Mouse (Mus musculus) kidney, postnatal 0 days (tissue): ENCODE results near the gene Cacna1c. TPM values are rescaled to one million over a fixed set of nuclear protein-coding genes. Genes with fewer than 3 reads are reported as not detected.

Source experiments
- ATAC-seq: fragments of 200-750 bp; cut with Nextera tagmentation; replicated peaks from 2 replicates; pipeline ENCODE4 v1.8.0; 2017; ENCODE audit warnings: low read depth, moderate number of reproducible peaks, moderate TSS enrichment, moderate library complexity; ENCODE audit not compliant: low FRiP score
- DNase-seq: peaks from one replicate; pipeline ENCODE4 v3.0.0-alpha.2; 2016; ENCODE audit warnings: low spot score
- H3K27ac ChIP-seq: fragments of 300-500 bp; sonication (generic); 2 replicates; pipeline ENCODE4 v1.5.1; 2014; ENCODE audit warnings: mild to moderate bottlenecking
- H3K27me3 ChIP-seq: fragments of 300-500 bp; sonication (generic); 2 replicates; pipeline ENCODE4 v1.6.1; 2014; ENCODE audit warnings: low read length, mixed read lengths; ENCODE audit not compliant: insufficient read depth
- H3K36me3 ChIP-seq: fragments of 300-500 bp; sonication (generic); 2 replicates; pipeline ENCODE4 v1.6.1; 2014; ENCODE audit warnings: low read length, mixed read lengths; ENCODE audit not compliant: insufficient read depth
- H3K4me1 ChIP-seq: fragments of 300-500 bp; sonication (generic); replicated peaks from 2 replicates; pipeline ENCODE4 v1.6.1; 2014; ENCODE audit warnings: antibody characterized with exemption, low read length, mixed read lengths; ENCODE audit not compliant: insufficient read depth
- H3K4me2 ChIP-seq: fragments of 300-500 bp; sonication (generic); 2 replicates; pipeline ENCODE4 v1.6.1; 2014; ENCODE audit warnings: mild to moderate bottlenecking, low read length, moderate library complexity, mixed read lengths
- H3K4me3 ChIP-seq: fragments of 300-500 bp; sonication (generic); replicated peaks from 2 replicates; pipeline ENCODE4 v1.5.1; 2014; ENCODE audit warnings: low read depth, low read length
- H3K9ac ChIP-seq: fragments of 300-500 bp; sonication (generic); 2 replicates; pipeline ENCODE4 v1.6.1; 2014; ENCODE audit warnings: low read depth, low read length
- H3K9me3 ChIP-seq: fragments of 300-500 bp; sonication (generic); replicated peaks from 2 replicates; pipeline ENCODE4 v1.6.1; 2016; ENCODE audit warnings: low read length, inconsistent platforms, mixed read lengths
- CTCF ChIP-seq: IDR thresholded peaks from 2 replicates; pipeline ENCODE4 v1.5.1; 2016; ENCODE audit warnings: antibody characterized with exemption, low read depth, mild to moderate bottlenecking, moderate library complexity
- WGBS: fragments of 180-500 bp; shearing (Covaris S2); extraction: QIAGEN DNeasy Blood & Tissue Kit; methylation state at CpG from one replicate; pipeline ENCODE4 v1.1.7; 2014; 5-methylcytosine and 5-hydroxymethylcytosine counted together
- polyA plus RNA-seq: library from polyadenylated mRNA; unstranded; fragments of >200 nt; fragmentation: Nextera tagmentation; extraction: Ambion mirVana; gene quantifications from 2 replicates; pipeline ENCODE4 v1.2.1, GENCODE M21; 2015

The Cacna1c gene
- polyA plus RNA-seq, 1 experiment from 2014 or later: 1.3 TPM

GRCm38 (mm10) chr6:119083559-119083958, 112.7 kb downstream of the Cacna1c start:
- Histone ChIP-seq H3K9ac (no peak overlapping the region), H3K4me1 (no peaks in the 10 kb centered on the region), H3K4me3 (no peak overlapping the region), H3K4me2 (no peak overlapping the region), H3K9me3 (no peaks in the 10 kb centered on the region), H3K27ac (no peak overlapping the region), H3K27me3 (no peaks in the 10 kb centered on the region), H3K36me3 (no peaks in the 10 kb centered on the region)
- WGBS: 56% methylated on average over 7 of the region's 7 CpGs
- no peak for TF ChIP-seq CTCF
- DNase-seq (no peak), ATAC-seq (no peak)

DNA sequence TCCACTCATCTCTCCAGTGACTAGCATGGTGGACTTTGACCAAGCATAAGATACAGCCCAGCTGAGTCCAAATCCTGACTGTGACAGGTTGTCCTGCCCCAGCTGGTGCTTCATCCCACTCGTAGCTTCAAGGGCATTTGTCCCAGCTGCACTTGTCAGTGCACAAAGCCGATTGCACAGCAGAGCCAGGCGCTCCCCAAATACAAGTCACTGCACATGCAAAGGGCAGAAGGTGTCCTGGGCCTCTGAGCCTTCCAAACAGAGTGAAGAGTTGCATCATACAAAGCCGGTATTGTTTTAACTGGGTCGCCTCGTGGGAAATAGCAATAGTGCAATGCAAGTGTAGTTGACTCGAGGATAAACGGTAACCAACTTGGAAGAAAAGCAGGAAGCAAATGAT, 113.6 kb downstream of the Cacna1c start:
- Histone ChIP-seq H3K4me3 (no peak overlapping the region), H3K27me3 (no peaks in the 10 kb centered on the region), H3K36me3 (no peaks in the 10 kb centered on the region), H3K9ac (no peak overlapping the region), H3K27ac (no peak overlapping the region), H3K9me3 (no peaks in the 10 kb centered on the region), H3K4me1 (no peaks in the 10 kb centered on the region), H3K4me2 (no peak overlapping the region)
- TF ChIP-seq CTCF: no peak
- 79% methylated on average over 8 of the region's 8 CpGs for WGBS
- no peak for DNase-seq
- no peak for ATAC-seq

DNA sequence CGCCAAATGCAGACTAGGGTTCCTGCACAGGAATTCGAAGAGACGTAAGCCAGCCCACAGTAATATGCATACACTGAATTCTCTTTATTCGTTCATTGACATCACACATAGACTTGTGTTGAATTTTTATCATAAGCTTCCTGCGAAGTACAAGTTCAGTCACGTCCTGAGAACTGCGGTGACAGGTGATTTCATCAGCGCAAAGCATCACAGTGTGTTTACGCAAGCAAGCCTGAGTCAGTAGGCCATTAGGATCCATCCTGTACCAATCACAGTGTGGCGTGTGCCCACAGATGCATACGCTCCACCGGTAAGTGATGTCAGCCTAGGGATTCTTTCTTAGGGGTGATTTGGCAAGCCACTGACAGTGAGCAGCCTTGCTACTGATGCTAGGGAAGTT, 114.6 kb downstream of the Cacna1c start:
- ATAC-seq (no peak), DNase-seq (no peak)
- TF ChIP-seq CTCF: no peak
- 97% methylated on average over 12 of the region's 12 CpGs for WGBS
- Histone ChIP-seq H3K27me3 (no peaks in the 10 kb centered on the region), H3K9ac (no peak overlapping the region), H3K36me3 (no peaks in the 10 kb centered on the region), H3K9me3 (no peaks in the 10 kb centered on the region), H3K4me2 (no peak overlapping the region), H3K4me3 (no peak overlapping the region), H3K4me1 (no peaks in the 10 kb centered on the region), H3K27ac (no peak overlapping the region)

DNA sequence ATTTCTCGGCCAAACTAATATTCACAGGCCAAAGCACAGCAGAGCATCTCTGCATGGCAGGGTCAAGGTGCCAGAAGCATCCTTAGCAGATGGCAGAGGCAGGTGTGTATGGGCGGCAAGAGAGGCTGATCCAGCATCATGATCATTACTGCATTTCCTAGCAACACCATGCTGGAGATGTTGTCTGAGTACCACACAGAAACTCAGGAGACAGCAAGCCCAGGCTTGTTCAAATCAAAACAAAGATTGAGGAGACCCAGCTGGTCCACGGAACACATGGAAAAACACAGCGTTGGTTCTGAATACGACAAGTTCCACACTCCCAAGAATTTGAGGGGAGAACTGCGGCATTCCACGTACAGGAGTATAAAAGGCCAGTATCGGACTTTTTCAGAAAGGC, 116.6 kb downstream of the Cacna1c start:
- DNase-seq: peak; percentile 55
- no peaks in the 10 kb centered on the region for H3K27me3 ChIP-seq
- no peaks in the 10 kb centered on the region for H3K9me3 ChIP-seq
- H3K9ac ChIP-seq: no peak overlapping the region
- ATAC-seq: no peak
- no peak for TF ChIP-seq CTCF
- H3K4me1 ChIP-seq: no peaks in the 10 kb centered on the region
- no peak overlapping the region for H3K27ac ChIP-seq
- 54% methylated on average over 8 of the region's 8 CpGs for WGBS
- H3K4me2 ChIP-seq: no peak overlapping the region
- no peaks in the 10 kb centered on the region for H3K36me3 ChIP-seq
- no peak overlapping the region for H3K4me3 ChIP-seq

DNA sequence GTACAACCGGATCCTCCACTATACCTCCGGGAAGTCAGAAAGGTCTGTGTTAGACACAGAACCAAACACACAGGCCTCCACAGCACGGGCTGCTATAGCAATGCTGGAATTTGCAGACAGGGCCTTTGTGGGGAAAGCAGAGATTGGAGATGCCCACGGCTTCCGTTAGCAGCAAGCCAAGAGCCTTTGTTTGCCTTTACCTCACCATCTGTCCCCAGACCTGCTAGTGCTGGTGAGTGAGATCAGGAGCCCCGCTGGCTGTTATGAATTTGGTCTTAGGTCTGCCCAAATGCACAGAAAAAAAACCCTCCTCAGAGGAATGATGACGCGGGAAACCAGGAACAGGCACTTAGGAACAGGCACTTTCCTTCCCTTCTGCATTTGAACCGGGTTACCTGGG, 117.3 kb downstream of the Cacna1c start:
- Histone ChIP-seq H3K9ac (no peak overlapping the region), H3K27me3 (no peaks in the 10 kb centered on the region), H3K27ac (no peak overlapping the region), H3K9me3 (no peaks in the 10 kb centered on the region), H3K36me3 (no peaks in the 10 kb centered on the region), H3K4me1 (no peaks in the 10 kb centered on the region), H3K4me3 (no peak overlapping the region), H3K4me2 (no peak overlapping the region)
- TF ChIP-seq CTCF: no peak
- no peak for DNase-seq
- ATAC-seq: no peak
- WGBS: 82% methylated on average over 9 of the region's 9 CpGs

DNA sequence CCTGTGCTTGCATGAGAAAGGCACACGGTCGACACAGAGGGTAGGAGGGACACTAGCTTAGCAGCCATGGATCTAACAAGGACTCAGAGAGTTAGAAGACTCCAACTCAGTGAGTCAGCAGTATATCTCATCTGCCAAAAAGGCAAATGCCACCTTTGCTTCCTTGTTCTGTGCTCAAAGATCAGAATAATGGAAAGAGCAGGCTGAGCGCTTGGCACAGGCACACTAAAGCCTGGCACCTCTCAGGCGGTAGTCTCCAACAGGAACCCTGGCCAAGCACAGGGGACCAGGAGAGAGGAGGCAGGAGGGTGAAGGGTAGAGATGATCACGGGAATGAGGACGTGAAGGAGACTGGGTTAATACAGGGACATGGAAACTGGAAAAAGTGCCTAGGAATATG, 119.0 kb downstream of the Cacna1c start:
- Histone ChIP-seq H3K36me3 (no peaks in the 10 kb centered on the region), H3K4me3 (no peak overlapping the region), H3K4me2 (no peak overlapping the region), H3K4me1 (no peaks in the 10 kb centered on the region), H3K27me3 (no peaks in the 10 kb centered on the region), H3K9me3 (no peaks in the 10 kb centered on the region), H3K27ac (no peak overlapping the region), H3K9ac (no peak overlapping the region)
- no peak for TF ChIP-seq CTCF
- 93% methylated on average over 6 of the region's 6 CpGs for WGBS
- no peak for DNase-seq
- no peak for ATAC-seq

DNA sequence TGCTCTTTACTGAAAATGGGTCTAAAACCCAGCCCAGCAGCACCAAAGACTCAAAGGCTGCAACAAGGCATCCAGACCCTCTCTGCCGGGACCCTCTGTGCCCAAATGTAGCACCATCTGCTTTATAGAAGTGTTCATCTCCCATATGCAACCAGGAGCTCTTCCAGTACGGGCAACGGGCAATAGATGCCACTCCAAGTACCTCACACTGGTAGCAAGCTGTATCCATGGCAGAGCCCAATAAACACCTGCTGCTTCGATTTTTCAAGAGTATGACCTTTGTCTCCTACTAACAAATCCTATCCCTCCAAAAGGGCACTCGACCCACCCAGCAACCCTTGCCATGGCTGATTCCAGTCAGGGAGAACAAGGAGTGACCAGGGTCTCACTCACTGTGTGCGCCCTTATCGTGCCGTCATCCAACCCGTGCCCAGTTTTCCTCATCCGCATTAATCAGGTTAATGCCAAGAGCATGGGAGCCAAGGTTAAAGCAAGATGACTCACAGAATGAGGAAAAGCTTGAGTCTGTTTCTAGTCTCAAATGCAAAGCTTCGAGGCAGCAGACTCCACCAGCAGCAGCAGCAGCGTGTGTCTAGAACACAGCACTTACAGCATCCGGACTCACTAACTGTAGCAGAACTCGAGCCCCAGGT, 122.7 kb downstream of the Cacna1c start:
- no peak overlapping the region for H3K27ac ChIP-seq
- 86% methylated on average over 14 of the region's 14 CpGs for WGBS
- no peak for ATAC-seq
- H3K9me3 ChIP-seq: no peaks in the 10 kb centered on the region
- no peak for DNase-seq
- TF ChIP-seq CTCF: no peak
- no peak overlapping the region for H3K9ac ChIP-seq
- H3K4me3 ChIP-seq: no peak overlapping the region
- H3K4me2 ChIP-seq: no peak overlapping the region
- H3K4me1 ChIP-seq: no peaks in the 10 kb centered on the region
- no peaks in the 10 kb centered on the region for H3K27me3 ChIP-seq
- H3K36me3 ChIP-seq: no peaks in the 10 kb centered on the region
